Mouse (Mus musculus) midbrain, embryonic 12.5 days (tissue): ENCODE measurements around the gene Aph1b. TPM values are rescaled to one million over a fixed set of nuclear protein-coding genes. Genes with fewer than 3 reads are reported as not detected.

Experiments
- ATAC-seq: fragments of 200-750 bp; cut with Nextera tagmentation; 2 replicates; pipeline ENCODE4 v1.8.0; 2017; ENCODE audit warnings: low read depth, moderate TSS enrichment, moderate library complexity; ENCODE audit not compliant: low FRiP score
- H3K27ac ChIP-seq: fragments of 300-500 bp; sonication (generic); replicated peaks from 2 replicates; pipeline ENCODE4 v1.5.1; 2016; ENCODE audit warnings: mild to moderate bottlenecking
- H3K27me3 ChIP-seq: fragments of 300-500 bp; sonication (generic); 2 replicates; pipeline ENCODE4 v1.6.1; 2016; ENCODE audit warnings: mild to moderate bottlenecking
- H3K36me3 ChIP-seq: fragments of 300-500 bp; sonication (generic); 2 replicates; pipeline ENCODE4 v1.6.1; 2016
- H3K4me1 ChIP-seq: fragments of 300-500 bp; sonication (generic); 2 replicates; pipeline ENCODE4 v1.6.1; 2016
- H3K4me2 ChIP-seq: fragments of 300-500 bp; sonication (generic); replicated peaks from 2 replicates; pipeline ENCODE4 v1.6.1; 2016; ENCODE audit warnings: mild to moderate bottlenecking, moderate library complexity
- H3K4me3 ChIP-seq: fragments of 300-500 bp; sonication (generic); 2 replicates; pipeline ENCODE4 v1.5.1; 2016; ENCODE audit warnings: mild to moderate bottlenecking
- H3K9ac ChIP-seq: fragments of 300-500 bp; sonication (generic); replicated peaks from 2 replicates; pipeline ENCODE4 v1.6.1; 2016; ENCODE audit warnings: mild to moderate bottlenecking, moderate library complexity
- H3K9me3 ChIP-seq: fragments of 300-500 bp; sonication (generic); 2 replicates; pipeline ENCODE4 v1.6.1; 2016; ENCODE audit warnings: mild to moderate bottlenecking
- WGBS: fragments of 180-500 bp; shearing (Covaris S2); methylation state at CpG from one replicate; pipeline ENCODE4 v1.1.7; 2016; 5-methylcytosine and 5-hydroxymethylcytosine counted together
- polyA plus RNA-seq: library from polyadenylated mRNA; unstranded; fragments of >200 nt; fragmentation: Nextera tagmentation; extraction: Ambion mirVana; gene quantifications from 2 replicates; pipeline ENCODE4 v1.2.1, GENCODE M21; 2016

The Aph1b gene
- polyA plus RNA-seq, 1 experiment from 2014 or later, result 19.8 TPM

GRCm38 (mm10) chr9:66736016-66736415 is 59.3 kb downstream of the Aph1b start:
- no peak for ATAC-seq
- Histone ChIP-seq H3K4me1 (no peaks in the 10 kb centered on the region), H3K4me2 (no peak overlapping the region), H3K27ac (no peak overlapping the region), H3K4me3 (no peak overlapping the region), H3K36me3 (no peaks in the 10 kb centered on the region), H3K27me3 (0 out of 2 replicates have a peak, but pooled peaks cover 3% of the 10 kb centered on the region), H3K9me3 (no peaks in the 10 kb centered on the region), H3K9ac (no peak overlapping the region)
- 87% methylated on average over 3 of the region's 3 CpGs for WGBS

GRCm38 (mm10) chr9:66735122-66735521 is 60.2 kb downstream of the Aph1b start:
- 90% methylated on average over 2 of the region's 2 CpGs for WGBS
- Histone ChIP-seq H3K9ac (no peak overlapping the region), H3K36me3 (no peaks in the 10 kb centered on the region), H3K27me3 (0 out of 2 replicates have a peak, but pooled peaks cover 3% of the 10 kb centered on the region), H3K27ac (no peak overlapping the region), H3K4me2 (no peak overlapping the region), H3K9me3 (no peaks in the 10 kb centered on the region), H3K4me3 (no peak overlapping the region), H3K4me1 (no peaks in the 10 kb centered on the region)
- no peak for ATAC-seq

DNA sequence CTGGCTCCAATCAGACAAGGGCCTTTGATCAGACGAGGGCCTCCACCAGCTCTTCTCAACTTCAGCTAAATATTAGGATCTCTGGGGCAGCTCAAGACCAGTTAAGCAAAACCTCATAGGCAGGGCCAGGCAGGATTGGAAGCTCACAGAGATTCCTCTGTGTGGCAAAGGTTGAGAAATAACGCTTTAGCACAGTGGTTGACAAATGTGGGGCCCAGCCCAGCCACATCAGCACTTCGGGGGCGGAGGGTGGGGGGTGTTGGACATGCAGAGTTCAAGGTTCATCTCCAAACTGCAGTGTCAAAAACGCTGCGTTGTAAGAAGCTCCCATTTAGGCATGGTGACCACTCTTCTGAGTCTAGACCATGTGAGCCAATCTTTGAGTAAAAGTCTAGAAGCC is 60.7 kb downstream of the Aph1b start:
- H3K4me1 ChIP-seq, result no peaks in the 10 kb centered on the region
- H3K9ac ChIP-seq, result no peak overlapping the region
- no peak for ATAC-seq
- WGBS, result 92% methylated on average over 6 of the region's 6 CpGs
- H3K36me3 ChIP-seq, result no peaks in the 10 kb centered on the region
- H3K27me3 ChIP-seq, result 0 out of 2 replicates have a peak, but pooled peaks cover 3% of the 10 kb centered on the region
- no peaks in the 10 kb centered on the region for H3K9me3 ChIP-seq
- no peak overlapping the region for H3K4me3 ChIP-seq
- H3K27ac ChIP-seq, result no peak overlapping the region
- no peak overlapping the region for H3K4me2 ChIP-seq

DNA sequence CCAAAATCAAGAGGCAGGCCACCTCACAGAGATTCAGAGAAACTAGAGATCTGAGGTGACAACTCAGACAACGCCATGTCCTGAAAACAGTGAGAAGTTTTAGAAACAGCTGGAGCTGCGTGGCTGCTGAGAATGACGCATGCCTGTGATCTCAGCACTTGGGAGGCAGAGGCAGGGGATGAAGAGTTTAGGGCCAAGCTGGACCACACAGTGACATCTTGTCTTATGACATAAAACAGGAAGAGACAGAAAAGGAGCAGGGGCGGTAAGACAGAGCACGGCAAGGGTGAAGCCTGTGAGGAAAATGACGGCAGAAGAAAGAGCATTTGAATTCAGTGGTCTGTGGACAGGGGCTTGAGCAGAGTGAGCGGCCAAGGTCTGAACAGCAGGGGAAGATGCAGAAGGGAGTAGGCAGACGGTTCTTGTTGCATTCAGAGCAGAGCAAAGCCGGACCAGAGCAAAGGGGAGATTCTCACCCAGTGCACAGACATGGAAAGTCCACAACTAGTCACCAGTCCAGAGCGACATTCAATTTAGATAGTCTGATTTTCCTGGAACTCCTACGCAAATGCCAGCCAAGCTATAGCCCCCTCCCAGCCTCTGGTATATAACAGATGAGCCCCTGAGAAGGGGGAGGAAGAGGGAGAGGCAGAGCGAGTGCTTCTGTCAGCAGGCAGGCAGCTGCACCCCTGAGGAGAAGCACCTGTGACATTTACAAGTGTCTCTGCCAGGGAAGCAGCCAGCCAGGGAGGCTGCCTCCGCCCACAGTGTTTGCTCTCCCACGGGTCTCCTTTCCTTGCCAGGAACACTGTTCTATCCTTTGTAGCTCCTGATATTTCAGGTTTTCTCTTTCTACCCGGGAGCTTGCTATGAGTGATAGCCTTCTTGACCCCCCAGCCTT is 62.2 kb downstream of the Aph1b start:
- Histone ChIP-seq H3K36me3 (no peaks in the 10 kb centered on the region), H3K9me3 (no peaks in the 10 kb centered on the region), H3K4me1 (no peaks in the 10 kb centered on the region), H3K27ac (no peak overlapping the region), H3K4me2 (no peak overlapping the region), H3K27me3 (0 out of 2 replicates have a peak, but pooled peaks cover 3% of the 10 kb centered on the region), H3K9ac (no peak overlapping the region), H3K4me3 (no peak overlapping the region)
- no peak for ATAC-seq
- WGBS, result 57% methylated on average over 15 of the region's 15 CpGs

DNA sequence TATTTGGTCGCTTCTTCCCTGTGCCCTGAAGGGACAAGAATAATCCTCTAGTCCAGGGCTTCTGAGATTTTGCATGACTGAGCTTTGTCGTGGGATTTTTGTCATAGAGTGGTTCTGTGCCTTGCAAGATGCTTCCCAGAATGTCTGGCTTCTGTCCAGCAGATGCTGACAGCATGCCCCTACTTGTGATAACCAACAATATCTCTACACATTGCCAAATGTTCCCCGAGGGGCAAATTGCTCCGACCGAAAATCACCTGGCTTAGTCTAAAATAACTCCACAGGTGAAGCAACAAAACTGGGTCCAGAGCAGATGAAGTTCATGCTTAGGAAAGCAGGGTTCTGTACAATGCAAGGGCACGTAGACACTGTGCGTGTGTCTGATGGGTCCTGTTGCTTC is 64.0 kb downstream of the Aph1b start:
- Histone ChIP-seq H3K9ac (no peak overlapping the region), H3K36me3 (no peaks in the 10 kb centered on the region), H3K27me3 (0 out of 2 replicates have a peak, but pooled peaks cover 3% of the 10 kb centered on the region), H3K4me3 (no peak overlapping the region), H3K27ac (no peak overlapping the region), H3K4me2 (no peak overlapping the region), H3K4me1 (no peaks in the 10 kb centered on the region), H3K9me3 (no peaks in the 10 kb centered on the region)
- ATAC-seq, result no peak
- 86% methylated on average over 7 of the region's 7 CpGs for WGBS

- ATAC-seq, result no peak
- no peak overlapping the region for H3K9ac ChIP-seq
- 68% methylated on average over 3 of the region's 3 CpGs for WGBS
- H3K9me3 ChIP-seq, result no peaks in the 10 kb centered on the region
- no peaks in the 10 kb centered on the region for H3K36me3 ChIP-seq
- no peaks in the 10 kb centered on the region for H3K4me1 ChIP-seq
- H3K27me3 ChIP-seq, result 0 out of 2 replicates have a peak, but pooled peaks cover 3% of the 10 kb centered on the region
- no peak overlapping the region for H3K27ac ChIP-seq
- no peak overlapping the region for H3K4me2 ChIP-seq
- no peak overlapping the region for H3K4me3 ChIP-seq
Measured at GRCm38 (mm10) chr9:66730556-66730955, 64.7 kb downstream of the Aph1b start.

DNA sequence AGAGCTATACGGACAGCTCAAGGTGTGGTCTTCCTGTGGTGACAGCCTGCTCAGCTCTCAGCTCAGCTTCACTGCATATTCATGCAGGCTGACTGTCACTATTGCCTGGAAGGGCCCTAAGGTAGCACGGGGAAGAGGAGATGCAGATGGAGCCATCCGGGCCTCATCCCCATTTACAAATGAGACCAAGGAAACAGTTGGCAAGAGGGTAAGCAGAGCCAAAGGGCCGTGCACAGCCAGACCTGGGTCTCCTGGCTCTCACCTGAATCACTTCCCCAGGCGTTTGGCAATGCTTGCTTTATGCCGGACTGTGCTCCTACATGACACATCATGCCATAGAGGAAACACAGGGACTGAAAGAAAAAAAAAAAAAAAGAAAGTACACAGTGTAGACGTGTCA is 68.0 kb downstream of the Aph1b start:
- 77% methylated on average over 7 of the region's 7 CpGs for WGBS

DNA sequence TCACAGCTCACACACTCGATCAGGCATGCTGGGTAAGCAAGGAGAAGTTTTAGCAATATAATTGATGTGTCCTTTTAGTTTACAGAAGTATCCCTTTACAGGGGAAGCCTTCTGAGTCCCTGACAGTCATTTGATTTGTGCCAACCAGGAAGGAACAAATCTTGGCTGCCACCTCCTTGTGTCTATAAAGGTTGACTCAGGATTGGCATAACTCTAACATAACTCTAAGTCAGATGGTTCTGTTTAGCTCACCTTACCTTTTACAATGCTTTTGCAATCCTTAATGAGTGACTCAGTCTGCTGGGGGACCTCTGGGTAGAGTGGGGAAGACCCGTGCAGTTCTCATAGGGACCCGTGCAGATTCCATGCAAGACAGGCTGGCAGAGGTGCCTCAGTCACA is 69.7 kb downstream of the Aph1b start:
- Histone ChIP-seq H3K4me1 (peaks cover 7% of the 10 kb centered on the region), H3K27me3 (no peaks in the 10 kb centered on the region), H3K9me3 (no peaks in the 10 kb centered on the region), H3K27ac (no peak overlapping the region), H3K9ac (no peak overlapping the region), H3K4me2 (no peak overlapping the region), H3K36me3 (no peaks in the 10 kb centered on the region), H3K4me3 (no peak overlapping the region)
- ATAC-seq, result no peak
- WGBS, result 89% methylated on average over 3 of the region's 3 CpGs

More for the DNA sequence above, 68.0 kb downstream of the Aph1b start:
- H3K4me3 ChIP-seq, result no peak overlapping the region
- no peaks in the 10 kb centered on the region for H3K36me3 ChIP-seq
- no peak overlapping the region for H3K4me2 ChIP-seq
- H3K9ac ChIP-seq, result no peak overlapping the region
- H3K4me1 ChIP-seq, result peaks cover 7% of the 10 kb centered on the region
- no peaks in the 10 kb centered on the region for H3K9me3 ChIP-seq
- no peaks in the 10 kb centered on the region for H3K27me3 ChIP-seq
- no peak for ATAC-seq
- no peak overlapping the region for H3K27ac ChIP-seq

Other genes starting within 250 kb of the Aph1b start
- 100 and 104 TPM in 2 replicates for gene Usp3, start 202.3 kb downstream of the Aph1b start, polyA plus RNA-seq
- gene Car12, start 81.8 kb downstream of the Aph1b start, polyA plus RNA-seq, result 0.57 and 0.72 TPM in 2 replicates
- gene Gm10647, start 1.5 kb upstream of the Aph1b start, polyA plus RNA-seq, result 0.59 and 1.0 TPM in 2 replicates
- 1.3 and 3.0 TPM in 2 replicates for gene Aph1c, start 39.2 kb upstream of the Aph1b start, polyA plus RNA-seq
- 34.8 and 37.2 TPM in 2 replicates for gene Rab8b, start 124.2 kb upstream of the Aph1b start, polyA plus RNA-seq
- 493 and 550 TPM in 2 replicates for gene Rps27l, start 150.6 kb upstream of the Aph1b start, polyA plus RNA-seq
- gene Lactb, start 180.0 kb upstream of the Aph1b start, polyA plus RNA-seq, result 9.7 and 12.0 TPM in 2 replicates